Mouse (Mus musculus) embryonic fibroblast, embryonic 13.5 days (primary cell): ENCODE results near the gene Them4. TPM values are rescaled to one million over a fixed set of nuclear protein-coding genes. Genes with fewer than 3 reads are reported as not detected.

Source experiments
- H3K27ac ChIP-seq: 2 replicates; pipeline ENCODE4 v1.5.1; 2012; ENCODE audit warnings: low read length, control low read depth, inconsistent platforms; ENCODE audit not compliant: insufficient read depth
- H3K4me1 ChIP-seq: 2 replicates; pipeline ENCODE4 v1.6.1; 2011; ENCODE audit warnings: low read length; ENCODE audit not compliant: control insufficient read depth, insufficient read depth
- H3K4me3 ChIP-seq: 2 replicates; pipeline ENCODE4 v1.5.1; 2011; ENCODE audit warnings: mild to moderate bottlenecking, control low read depth, low read length; ENCODE audit not compliant: insufficient read depth
- CTCF ChIP-seq: IDR thresholded peaks from 2 replicates; pipeline ENCODE4 v1.5.1; 2011; ENCODE audit warnings: mild to moderate bottlenecking, control low read depth, low read length, moderate library complexity, borderline replicate concordance; ENCODE audit not compliant: insufficient read depth
- POLR2A ChIP-seq: IDR thresholded peaks from 2 replicates; pipeline ENCODE4 v1.6.1; 2011; ENCODE audit warnings: low read depth, mild to moderate bottlenecking, control low read depth, low read length, moderate library complexity
- polyA plus RNA-seq: library from polyadenylated mRNA; stranded (reverse); fragments of >200 nt; gene quantifications from 2 replicates; pipeline ENCODE4 v1.2.4, GENCODE M21; 2011; ENCODE audit warnings: low read depth; ENCODE audit not compliant: missing spikeins, insufficient read length

Gene Them4
- polyA plus RNA-seq, 1 experiment, result 10.6 TPM

GRCm38 (mm10) chr3:94375146-94375545 lies 65.3 kb downstream of the Them4 start:
- TF ChIP-seq CTCF (no peak), POLR2A (no peak)
- no peaks in the 10 kb centered on the region; the same call in none of the 2 replicates for H3K4me1 ChIP-seq
- no peak overlapping the region for H3K27ac ChIP-seq
- H3K4me3 ChIP-seq, result no peak overlapping the region

GRCm38 (mm10) chr3:94375861-94376260 lies 66.0 kb downstream of the Them4 start:
- no peak overlapping the region for H3K27ac ChIP-seq
- TF ChIP-seq CTCF (no peak), POLR2A (no peak)
- H3K4me3 ChIP-seq, result no peak overlapping the region
- no peaks in the 10 kb centered on the region; the same call in none of the 2 replicates for H3K4me1 ChIP-seq

GRCm38 (mm10) chr3:94377028-94377923 lies 67.4 kb downstream of the Them4 start:
- no peaks in the 10 kb centered on the region; the same call in none of the 2 replicates for H3K4me1 ChIP-seq
- TF ChIP-seq POLR2A (no peak), CTCF (no peak)

GRCm38 (mm10) chr3:94379831-94380510 lies 70.1 kb downstream of the Them4 start:
- TF ChIP-seq POLR2A (no peak), CTCF (no peak)
- Histone ChIP-seq H3K27ac (no peak overlapping the region), H3K4me1 (peaks cover 2% of the 10 kb centered on the region), H3K4me3 (no peak overlapping the region)

More at GRCm38 (mm10) chr3:94377028-94377923, 67.4 kb downstream of the Them4 start:
- no peak overlapping the region for H3K4me3 ChIP-seq
- H3K27ac ChIP-seq, result no peak overlapping the region

Other genes with a start within 250 kb of the Them4 start
- not detected in 2 replicates for gene Gm10697, start 237.4 kb upstream of the Them4 start, polyA plus RNA-seq
- not detected in 2 replicates for gene Gm10696, start 131.9 kb upstream of the Them4 start, polyA plus RNA-seq
- not detected in 2 replicates for gene Gm5286, start 113.4 kb upstream of the Them4 start, polyA plus RNA-seq
- not detected in 2 replicates for gene Gm4778, start 46.1 kb upstream of the Them4 start, polyA plus RNA-seq
- not detected in 2 replicates for gene Them5, start 32.0 kb downstream of the Them4 start, polyA plus RNA-seq
- not detected in 2 replicates for gene C2cd4d, start 52.3 kb downstream of the Them4 start, polyA plus RNA-seq
- not detected in 2 replicates for gene Rorc, start 62.7 kb downstream of the Them4 start, polyA plus RNA-seq
- gene Lingo4, start 88.4 kb downstream of the Them4 start, polyA plus RNA-seq, result 0.18 TPM in 1 of 2 replicates, not detected in the other
- gene Tdrkh, start 103.2 kb downstream of the Them4 start, polyA plus RNA-seq, result 9.0 and 14.1 TPM in 2 replicates
- gene Mrpl9, start 133.2 kb downstream of the Them4 start, polyA plus RNA-seq, result 28.6 and 31.1 TPM in 2 replicates
- not detected in 2 replicates for gene Oaz3, start 133.8 kb downstream of the Them4 start, polyA plus RNA-seq
- not detected in 2 replicates for gene Celf3, start 168.2 kb downstream of the Them4 start, polyA plus RNA-seq
- gene Riiad1, start 170.3 kb downstream of the Them4 start, polyA plus RNA-seq, result 2.7 and 3.2 TPM in 2 replicates